Mouse (Mus musculus) neural tube, embryonic 14.5 days (tissue): ENCODE results near the gene Prss47. TPM values are rescaled to one million over a fixed set of nuclear protein-coding genes. Genes with fewer than 3 reads are reported as not detected.

ENCODE experiments used
- ATAC-seq: fragments of 200-750 bp; cut with Nextera tagmentation; 2 replicates; pipeline ENCODE4 v1.8.0; 2017; ENCODE audit warnings: low read depth, mild to moderate bottlenecking, moderate TSS enrichment, moderate library complexity
- H3K27ac ChIP-seq: fragments of 300-500 bp; sonication (generic); 2 replicates; pipeline ENCODE4 v1.5.1; 2014; ENCODE audit warnings: low read depth, mild to moderate bottlenecking, control low read depth, low read length, moderate library complexity, mixed read lengths
- H3K27me3 ChIP-seq: fragments of 300-500 bp; sonication (generic); 2 replicates; pipeline ENCODE4 v1.6.1; 2014; ENCODE audit warnings: low read length; ENCODE audit not compliant: control insufficient read depth, insufficient read depth
- H3K36me3 ChIP-seq: fragments of 300-500 bp; sonication (generic); 2 replicates; pipeline ENCODE4 v1.6.1; 2014; ENCODE audit warnings: low read length, mixed read lengths; ENCODE audit not compliant: control insufficient read depth, insufficient read depth
- H3K4me1 ChIP-seq: fragments of 300-500 bp; sonication (generic); 2 replicates; pipeline ENCODE4 v1.6.1; 2014; ENCODE audit warnings: low read length; ENCODE audit not compliant: control insufficient read depth, insufficient read depth
- H3K4me2 ChIP-seq: fragments of 300-500 bp; sonication (generic); 2 replicates; pipeline ENCODE4 v1.6.1; 2014; ENCODE audit warnings: mild to moderate bottlenecking, low read depth, low read length, control low read depth
- H3K4me3 ChIP-seq: fragments of 300-500 bp; sonication (generic); 2 replicates; pipeline ENCODE4 v1.5.1; 2014; ENCODE audit warnings: low read depth, low read length, control low read depth, mixed read lengths
- H3K9ac ChIP-seq: fragments of 300-500 bp; sonication (generic); replicated peaks from 2 replicates; pipeline ENCODE4 v1.6.1; 2014; ENCODE audit warnings: low read depth, mild to moderate bottlenecking, control low read depth, low read length, mixed read lengths
- H3K9me3 ChIP-seq: fragments of 300-500 bp; sonication (generic); 2 replicates; pipeline ENCODE4 v1.6.1; 2016; ENCODE audit warnings: low read length; ENCODE audit not compliant: control insufficient read depth
- WGBS: fragments of 180-500 bp; shearing (Covaris S2); extraction: QIAGEN DNeasy Blood & Tissue Kit; methylation state at CpG from one replicate; pipeline ENCODE4 v1.1.7; 2014; 5-methylcytosine and 5-hydroxymethylcytosine counted together
- polyA plus RNA-seq: library from polyadenylated mRNA; unstranded; fragments of >200 nt; fragmentation: Nextera tagmentation; extraction: Ambion mirVana; gene quantifications from 2 replicates; pipeline ENCODE4 v1.2.1, GENCODE M21; 2014

The Prss47 gene
- polyA plus RNA-seq, result not detected in 2 replicates

- 84% methylated on average over 9 of the region's 9 CpGs for WGBS
- Histone ChIP-seq H3K4me2 (no peak within 1 kb of the TSS), H3K27me3 (no peaks in the 10 kb centered on the region), H3K9me3 (no peaks in the 10 kb centered on the region; the same call in 1 of the 2 replicates), H3K36me3 (no peaks in the 10 kb centered on the region), H3K9ac (no peak within 1 kb of the TSS), H3K27ac (no peak within 1 kb of the TSS), H3K4me3 (no peak within 1 kb of the TSS), H3K4me1 (no peaks in the 10 kb centered on the region)
- no peak for ATAC-seq
These were observed at the start of gene Prss47 for GRCm38 (mm10) chr13:65052660-65053059. Gene Prss47 (minus strand): TSS chr13:65052760.

- H3K9me3 ChIP-seq, result no peaks in the 10 kb centered on the region; the same call in 1 of the 2 replicates
- H3K27ac ChIP-seq, result no peak overlapping the region
- no peak for ATAC-seq
- H3K9ac ChIP-seq, result no peak overlapping the region
- H3K4me1 ChIP-seq, result no peaks in the 10 kb centered on the region
- H3K36me3 ChIP-seq, result no peaks in the 10 kb centered on the region
- no peaks in the 10 kb centered on the region for H3K27me3 ChIP-seq
- H3K4me3 ChIP-seq, result no peak overlapping the region
- no peak overlapping the region for H3K4me2 ChIP-seq
- WGBS, result 98% methylated on average over 3 of the region's 3 CpGs
These were observed 48.7 kb upstream of the Prss47 start for GRCm38 (mm10) chr13:65101232-65101631.

GRCm38 (mm10) chr13:65100678-65101077 is 48.1 kb upstream of the Prss47 start:
- H3K4me2 ChIP-seq, result no peak overlapping the region
- H3K9ac ChIP-seq, result no peak overlapping the region
- no peak overlapping the region for H3K4me3 ChIP-seq
- no peaks in the 10 kb centered on the region for H3K4me1 ChIP-seq
- no peak for ATAC-seq
- H3K27ac ChIP-seq, result no peak overlapping the region
- 97% methylated on average over 9 of the region's 9 CpGs for WGBS
- no peaks in the 10 kb centered on the region for H3K27me3 ChIP-seq
- no peaks in the 10 kb centered on the region; the same call in 1 of the 2 replicates for H3K9me3 ChIP-seq
- H3K36me3 ChIP-seq, result no peaks in the 10 kb centered on the region

- ATAC-seq, result no peak
These were observed 44.5 kb upstream of the Prss47 start for GRCm38 (mm10) chr13:65097018-65097417.

GRCm38 (mm10) chr13:65095923-65096322 is 43.4 kb upstream of the Prss47 start:
- Histone ChIP-seq H3K4me3 (no peak overlapping the region), H3K9ac (no peak overlapping the region), H3K27ac (no peak overlapping the region), H3K27me3 (no peaks in the 10 kb centered on the region), H3K36me3 (no peaks in the 10 kb centered on the region), H3K9me3 (no peaks in the 10 kb centered on the region; the same call in 1 of the 2 replicates), H3K4me2 (no peak overlapping the region), H3K4me1 (no peaks in the 10 kb centered on the region)
- 100% methylated on average over 4 of the region's 4 CpGs for WGBS
- ATAC-seq, result no peak

More at GRCm38 (mm10) chr13:65097018-65097417, 44.5 kb upstream of the Prss47 start:
- no peak overlapping the region for H3K27ac ChIP-seq
- no peak overlapping the region for H3K4me2 ChIP-seq
- H3K9ac ChIP-seq, result no peak overlapping the region
- no peak overlapping the region for H3K4me3 ChIP-seq
- no peaks in the 10 kb centered on the region; the same call in 1 of the 2 replicates for H3K9me3 ChIP-seq
- H3K36me3 ChIP-seq, result no peaks in the 10 kb centered on the region
- no peaks in the 10 kb centered on the region for H3K4me1 ChIP-seq
- no peaks in the 10 kb centered on the region for H3K27me3 ChIP-seq

GRCm38 (mm10) chr13:65069969-65070368 is 17.4 kb upstream of the Prss47 start:
- ATAC-seq, result no peak
- 91% methylated on average over 2 of the region's 2 CpGs for WGBS

GRCm38 (mm10) chr13:65035057-65035456 is 17.5 kb downstream of the Prss47 start:
- H3K9me3 ChIP-seq, result no peaks in the 10 kb centered on the region
- no peak overlapping the region for H3K27ac ChIP-seq
- H3K27me3 ChIP-seq, result no peaks in the 10 kb centered on the region
- no peak overlapping the region for H3K4me3 ChIP-seq
- H3K4me1 ChIP-seq, result no peaks in the 10 kb centered on the region
- H3K4me2 ChIP-seq, result no peak overlapping the region
- no peak for ATAC-seq
- WGBS, result 72% methylated on average over 4 of the region's 4 CpGs
- H3K36me3 ChIP-seq, result no peaks in the 10 kb centered on the region
- no peak overlapping the region for H3K9ac ChIP-seq

More at GRCm38 (mm10) chr13:65069969-65070368, 17.4 kb upstream of the Prss47 start:
- Histone ChIP-seq H3K27me3 (no peaks in the 10 kb centered on the region), H3K36me3 (peaks cover 4% of the 10 kb centered on the region; the same call in 1 of the 2 replicates), H3K4me1 (no peaks in the 10 kb centered on the region), H3K9ac (no peak overlapping the region), H3K4me2 (no peak overlapping the region), H3K9me3 (no peaks in the 10 kb centered on the region), H3K4me3 (no peak overlapping the region), H3K27ac (no peak overlapping the region)

- Histone ChIP-seq H3K4me1 (no peaks in the 10 kb centered on the region), H3K36me3 (no peaks in the 10 kb centered on the region), H3K27me3 (no peaks in the 10 kb centered on the region), H3K4me2 (no peak within 1 kb of the TSS), H3K9ac (no peak within 1 kb of the TSS), H3K4me3 (no peak within 1 kb of the TSS), H3K9me3 (no peaks in the 10 kb centered on the region), H3K27ac (no peak within 1 kb of the TSS)
- ATAC-seq, result no peak
These were observed 19.8 kb downstream of the Prss47 start, which contains the start of gene Spata31d1c for GRCm38 (mm10) chr13:65032758-65033157. Gene Spata31d1c (plus strand): TSS chr13:65033058.

GRCm38 (mm10) chr13:65011052-65011738 is 41.4 kb downstream of the Prss47 start:
- Histone ChIP-seq H3K4me1 (no peaks in the 10 kb centered on the region), H3K27me3 (no peaks in the 10 kb centered on the region), H3K4me2 (no peak overlapping the region), H3K9ac (no peak overlapping the region), H3K4me3 (no peak overlapping the region), H3K36me3 (no peaks in the 10 kb centered on the region), H3K9me3 (no peaks in the 10 kb centered on the region), H3K27ac (no peak overlapping the region)
- 49% methylated on average over 4 of the region's 4 CpGs for WGBS
- ATAC-seq, result no peak
